Mouse (Mus musculus) intestine, embryonic 16.5 days (tissue): Measurements from ENCODE around the gene Rhbg. TPM values are rescaled to one million over a fixed set of nuclear protein-coding genes. Genes with fewer than 3 reads are reported as not detected.

Source experiments
- ATAC-seq: fragments of 200-750 bp; cut with Nextera tagmentation; 2 replicates; pipeline ENCODE4 v1.8.0; 2017; ENCODE audit warnings: moderate TSS enrichment, moderate library complexity
- H3K27ac ChIP-seq: fragments of 300-500 bp; sonication (generic); 2 replicates; pipeline ENCODE4 v1.5.1; 2014; ENCODE audit warnings: mild to moderate bottlenecking, low read length
- H3K27me3 ChIP-seq: fragments of 300-500 bp; sonication (generic); replicated peaks from 2 replicates; pipeline ENCODE4 v1.6.1; 2014; ENCODE audit warnings: low read length, control low read depth, mixed read lengths; ENCODE audit not compliant: control insufficient read depth, insufficient read depth
- H3K36me3 ChIP-seq: fragments of 300-500 bp; sonication (generic); 2 replicates; pipeline ENCODE4 v1.6.1; 2014; ENCODE audit warnings: low read length, control low read depth; ENCODE audit not compliant: control insufficient read depth, insufficient read depth
- H3K4me1 ChIP-seq: fragments of 300-500 bp; sonication (generic); 2 replicates; pipeline ENCODE4 v1.6.1; 2014; ENCODE audit warnings: low read length, control low read depth, mixed read lengths; ENCODE audit not compliant: control insufficient read depth, insufficient read depth
- H3K4me2 ChIP-seq: fragments of 300-500 bp; sonication (generic); 2 replicates; pipeline ENCODE4 v1.6.1; 2014; ENCODE audit warnings: low read depth, low read length, control low read depth
- H3K4me3 ChIP-seq: fragments of 300-500 bp; sonication (generic); 2 replicates; pipeline ENCODE4 v1.5.1; 2014; ENCODE audit warnings: mild to moderate bottlenecking, low read length
- H3K9ac ChIP-seq: fragments of 300-500 bp; sonication (generic); 2 replicates; pipeline ENCODE4 v1.6.1; 2014; ENCODE audit warnings: low read depth, low read length
- H3K9me3 ChIP-seq: fragments of 300-500 bp; sonication (generic); 2 replicates; pipeline ENCODE4 v1.6.1; 2016; ENCODE audit warnings: low read length, control low read depth; ENCODE audit not compliant: control insufficient read depth
- WGBS: fragments of 180-500 bp; shearing (Covaris S2); extraction: QIAGEN DNeasy Blood & Tissue Kit; methylation state at CpG from one replicate; pipeline ENCODE4 v1.1.7; 2014; 5-methylcytosine and 5-hydroxymethylcytosine counted together
- polyA plus RNA-seq: library from polyadenylated mRNA; unstranded; fragments of >200 nt; fragmentation: Nextera tagmentation; extraction: Ambion mirVana; gene quantifications from 2 replicates; pipeline ENCODE4 v1.2.1, GENCODE M21; 2015

The Rhbg gene
- polyA plus RNA-seq, 1 experiment from 2014 or later = 1.3 TPM

- Histone ChIP-seq H3K4me2 (no peak overlapping the region), H3K27ac (no peak overlapping the region), H3K9ac (no peak overlapping the region), H3K4me3 (no peak overlapping the region), H3K27me3 (peaks cover 93% of the 10 kb centered on the region), H3K9me3 (no peaks in the 10 kb centered on the region), H3K4me1 (no peaks in the 10 kb centered on the region), H3K36me3 (no peaks in the 10 kb centered on the region)
- 1% methylated on average over 14 of the region's 14 CpGs for whole genome bisulfite sequencing
- no peak for ATAC-seq
Observed at GRCm38 (mm10) chr3:88206901-88207371, 47.6 kb downstream of the Rhbg start.

DNA sequence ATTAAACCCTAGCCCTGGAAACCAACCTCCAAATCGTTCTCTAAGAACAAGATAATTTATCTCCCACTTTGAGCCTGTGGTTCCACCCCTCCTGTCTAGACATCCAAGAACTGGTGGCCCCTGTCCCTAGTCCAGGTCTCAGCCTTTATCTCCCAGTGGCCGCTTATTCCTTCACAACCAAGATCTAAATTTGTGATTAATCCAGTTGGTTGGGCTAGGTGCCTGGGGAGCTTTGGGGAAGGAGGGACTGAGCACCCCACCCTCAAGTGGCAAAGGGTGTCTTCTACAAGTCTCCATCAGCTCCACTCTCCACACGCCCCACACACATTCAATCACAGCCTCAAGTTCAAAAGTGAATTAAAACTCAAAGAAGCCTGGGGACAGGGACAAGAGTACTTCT, 48.0 kb downstream of the Rhbg start:
- ATAC-seq = no peak
- no peak overlapping the region for H3K4me2 ChIP-seq
- H3K4me1 ChIP-seq = no peaks in the 10 kb centered on the region
- no peaks in the 10 kb centered on the region for H3K36me3 ChIP-seq
- no peak overlapping the region for H3K9ac ChIP-seq
- WGBS = 8% methylated on average over 3 of the region's 3 CpGs
- no peaks in the 10 kb centered on the region for H3K9me3 ChIP-seq
- no peak overlapping the region for H3K27ac ChIP-seq
- H3K27me3 ChIP-seq = peaks cover 93% of the 10 kb centered on the region
- H3K4me3 ChIP-seq = no peak overlapping the region

GRCm38 (mm10) chr3:88205563-88206491, 48.7 kb downstream of the Rhbg start:
- Histone ChIP-seq H3K27ac (no peak overlapping the region), H3K4me2 (no peak overlapping the region), H3K4me3 (no peak overlapping the region), H3K4me1 (peaks cover 3% of the 10 kb centered on the region), H3K36me3 (no peaks in the 10 kb centered on the region), H3K9me3 (no peaks in the 10 kb centered on the region), H3K27me3 (peaks cover 94% of the 10 kb centered on the region), H3K9ac (no peak overlapping the region)
- no peak for ATAC-seq
- 4% methylated on average over 8 of the region's 8 CpGs for WGBS

- H3K27me3 ChIP-seq = peaks cover 93% of the 10 kb centered on the region
- H3K27ac ChIP-seq = no peak overlapping the region
- H3K4me2 ChIP-seq = no peak overlapping the region
- no peaks in the 10 kb centered on the region for H3K36me3 ChIP-seq
- H3K9ac ChIP-seq = no peak overlapping the region
- no peaks in the 10 kb centered on the region for H3K9me3 ChIP-seq
- 9% methylated on average over 4 of the region's 4 CpGs for WGBS
- no peak overlapping the region for H3K4me3 ChIP-seq
- ATAC-seq = no peak
- peaks cover 9% of the 10 kb centered on the region for H3K4me1 ChIP-seq
Observed at GRCm38 (mm10) chr3:88205176-88205562, 49.3 kb downstream of the Rhbg start.

GRCm38 (mm10) chr3:88204751-88205150, 49.8 kb downstream of the Rhbg start:
- H3K36me3 ChIP-seq = no peaks in the 10 kb centered on the region
- ATAC-seq = no peak
- H3K27me3 ChIP-seq = peaks cover 91% of the 10 kb centered on the region
- 31% methylated on average over 1 of the region's 1 CpGs for WGBS
- no peaks in the 10 kb centered on the region for H3K9me3 ChIP-seq
- no peak overlapping the region for H3K4me2 ChIP-seq
- H3K27ac ChIP-seq = no peak overlapping the region
- no peak overlapping the region for H3K9ac ChIP-seq
- H3K4me3 ChIP-seq = no peak overlapping the region
- peaks cover 10% of the 10 kb centered on the region for H3K4me1 ChIP-seq

DNA sequence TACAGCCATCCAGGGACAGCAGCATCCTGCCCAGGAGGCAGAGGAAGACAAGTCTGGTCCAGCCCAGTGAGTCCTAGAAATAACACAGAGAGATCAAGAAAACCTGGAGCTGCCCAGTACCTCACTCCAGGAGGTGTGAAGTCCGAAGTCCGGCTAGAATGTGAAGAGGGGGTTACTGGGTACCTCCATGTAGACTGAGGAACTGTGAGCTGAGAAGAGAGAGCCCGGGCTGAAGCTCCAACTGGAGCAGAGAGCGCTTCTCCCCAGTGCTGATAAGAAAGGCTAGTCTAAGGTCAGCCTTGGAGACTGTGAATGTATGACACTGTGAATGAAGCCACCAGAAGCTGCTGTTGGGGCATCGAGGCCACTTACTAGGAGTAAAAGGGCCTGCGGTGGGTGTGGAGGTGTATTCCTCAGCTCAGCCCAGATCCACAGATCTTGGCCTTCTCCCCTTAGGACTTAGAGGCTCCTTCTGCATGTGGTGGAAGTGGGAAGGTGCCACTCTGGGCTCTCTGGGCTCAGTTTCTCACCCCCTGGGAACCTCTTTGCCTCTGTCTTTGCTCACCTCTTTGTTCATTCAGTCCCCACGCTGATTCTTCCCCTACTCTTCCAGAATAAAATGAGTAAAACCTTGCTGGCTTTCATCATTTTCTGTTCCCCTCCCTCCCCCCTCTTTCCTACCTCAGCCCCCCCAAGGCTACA, 50.4 kb downstream of the Rhbg start:
- Histone ChIP-seq H3K9me3 (no peaks in the 10 kb centered on the region), H3K27ac (no peak overlapping the region), H3K9ac (no peak overlapping the region), H3K4me3 (no peak overlapping the region), H3K4me2 (no peak overlapping the region), H3K27me3 (peaks cover 91% of the 10 kb centered on the region), H3K4me1 (peaks cover 10% of the 10 kb centered on the region), H3K36me3 (no peaks in the 10 kb centered on the region)
- no peak for ATAC-seq
- 4% methylated on average over 7 of the region's 7 CpGs for WGBS

DNA sequence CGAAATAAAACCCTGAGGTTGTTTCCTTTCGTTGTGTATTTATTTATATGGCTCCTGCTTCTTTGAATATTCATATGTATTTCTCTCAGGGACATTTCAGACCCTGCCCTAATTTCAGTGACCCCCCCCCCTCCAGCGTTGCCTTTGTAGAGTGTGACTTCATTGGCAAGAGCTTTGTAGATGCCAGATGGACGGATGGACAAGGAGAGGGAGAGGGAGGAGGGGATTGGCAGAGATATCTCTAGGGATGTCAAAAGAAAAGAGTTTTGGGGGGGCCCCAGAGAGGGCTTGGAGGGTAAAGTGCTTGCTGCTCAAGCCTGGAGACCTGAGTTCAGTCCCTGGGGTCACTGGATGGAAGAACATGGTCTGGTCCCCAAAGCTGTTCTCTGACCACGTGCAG, 51.1 kb downstream of the Rhbg start:
- Histone ChIP-seq H3K9ac (no peak overlapping the region), H3K27ac (no peak overlapping the region), H3K36me3 (no peaks in the 10 kb centered on the region), H3K27me3 (peaks cover 92% of the 10 kb centered on the region), H3K4me1 (peaks cover 10% of the 10 kb centered on the region), H3K4me3 (no peak overlapping the region), H3K9me3 (no peaks in the 10 kb centered on the region), H3K4me2 (no peak overlapping the region)
- ATAC-seq = no peak
- WGBS = 16% methylated on average over 5 of the region's 5 CpGs

- 8% methylated on average over 6 of the region's 6 CpGs for whole genome bisulfite sequencing
- H3K36me3 ChIP-seq = no peaks in the 10 kb centered on the region
Observed at GRCm38 (mm10) chr3:88202986-88203385, 51.5 kb downstream of the Rhbg start.

GRCm38 (mm10) chr3:88201640-88202039, 52.9 kb downstream of the Rhbg start:
- H3K27me3 ChIP-seq = peaks cover 92% of the 10 kb centered on the region
- no peak overlapping the region for H3K4me2 ChIP-seq
- H3K36me3 ChIP-seq = no peaks in the 10 kb centered on the region
- H3K27ac ChIP-seq = no peak overlapping the region
- WGBS = 17% methylated on average over 5 of the region's 5 CpGs
- no peak overlapping the region for H3K4me3 ChIP-seq
- H3K9me3 ChIP-seq = no peaks in the 10 kb centered on the region
- peaks cover 10% of the 10 kb centered on the region for H3K4me1 ChIP-seq
- H3K9ac ChIP-seq = no peak overlapping the region
- no peak for ATAC-seq

More at GRCm38 (mm10) chr3:88202986-88203385, 51.5 kb downstream of the Rhbg start:
- Histone ChIP-seq H3K27me3 (peaks cover 92% of the 10 kb centered on the region), H3K4me2 (no peak overlapping the region), H3K9ac (no peak overlapping the region), H3K27ac (no peak overlapping the region), H3K4me1 (peaks cover 10% of the 10 kb centered on the region), H3K9me3 (no peaks in the 10 kb centered on the region), H3K4me3 (no peak overlapping the region)
- no peak for ATAC-seq
